Mouse (Mus musculus): ENCODE measurements around the gene Slamf1. TPM values are rescaled to one million over a fixed set of nuclear protein-coding genes. Genes with fewer than 3 reads are reported as not detected.

The Slamf1 gene
- total RNA-seq (2021), result under 1 TPM; 0.32 to 0.38 TPM

- DNase-seq, result no peak
- intact Hi-C loops (cut with DNase I), result no loop called here
Observed at GRCm38 (mm10) chr1:171766898-171767297, at the start of gene Slamf1. Gene Slamf1, plus strand, starts transcription at chr1:171767127.

- no peak for DNase-seq
- intact Hi-C loops (cut with DNase I), result no loop called here
Observed at GRCm38 (mm10) chr1:171731195-171731594, 35.7 kb upstream of the Slamf1 start.

- no peak for DNase-seq
- intact Hi-C loops (cut with DNase I), result no loop called here
Observed at GRCm38 (mm10) chr1:171734898-171735297, 32.0 kb upstream of the Slamf1 start.

- DNase-seq, result no peak
- intact Hi-C loops (cut with DNase I), result no loop called here
Observed at GRCm38 (mm10) chr1:171748127-171748969, 18.6 kb upstream of the Slamf1 start.

- intact Hi-C loops (cut with DNase I), result no loop called here
- no peak for DNase-seq
Observed at GRCm38 (mm10) chr1:171761853-171762448, 5.0 kb upstream of the Slamf1 start.

GRCm38 (mm10) chr1:171770996-171771395 is 4.1 kb downstream of the Slamf1 start:
- DNase-seq, result no peak
- intact Hi-C loops (cut with DNase I), result no loop called here

- intact Hi-C loops (cut with DNase I), result no loop called here
- no peak for DNase-seq
Observed at GRCm38 (mm10) chr1:171772121-171772735, 5.3 kb downstream of the Slamf1 start.

GRCm38 (mm10) chr1:171773232-171773989 is 6.5 kb downstream of the Slamf1 start:
- intact Hi-C loops (cut with DNase I), result no loop called here
- DNase-seq, result no peak

GRCm38 (mm10) chr1:171774266-171774665 is 7.3 kb downstream of the Slamf1 start:
- DNase-seq, result no peak
- intact Hi-C loops (cut with DNase I), result no loop called here

GRCm38 (mm10) chr1:171774678-171775077 is 7.8 kb downstream of the Slamf1 start:
- intact Hi-C loops (cut with DNase I), result no loop called here
- DNase-seq, result no peak

- DNase-seq, result no peak
- intact Hi-C loops (cut with DNase I), result no loop called here
Observed at GRCm38 (mm10) chr1:171775781-171776180, 8.9 kb downstream of the Slamf1 start.

- DNase-seq, result no peak
- intact Hi-C loops (cut with DNase I), result no loop called here
Observed at GRCm38 (mm10) chr1:171777026-171777425, 10.1 kb downstream of the Slamf1 start.

- intact Hi-C loops (cut with DNase I), result no loop called here
- no peak for DNase-seq
Observed at GRCm38 (mm10) chr1:171782287-171782915, 15.5 kb downstream of the Slamf1 start.

- intact Hi-C loops (cut with DNase I), result no loop called here
- DNase-seq, result no peak
Observed at GRCm38 (mm10) chr1:171785871-171786270, 18.9 kb downstream of the Slamf1 start.

- intact Hi-C loops (cut with DNase I), result no loop called here
- DNase-seq, result no peak
Observed at GRCm38 (mm10) chr1:171787281-171788015, 20.5 kb downstream of the Slamf1 start.

- intact Hi-C loops (cut with DNase I), result no loop called here
- no peak for DNase-seq
Observed at GRCm38 (mm10) chr1:171788461-171789283, 21.7 kb downstream of the Slamf1 start.

- intact Hi-C loops (cut with DNase I), result no loop called here
- DNase-seq, result no peak
Observed at GRCm38 (mm10) chr1:171789407-171789806, 22.5 kb downstream of the Slamf1 start.

- DNase-seq, result no peak
- intact Hi-C loops (cut with DNase I), result no loop called here
Observed at GRCm38 (mm10) chr1:171791491-171791890, 24.6 kb downstream of the Slamf1 start.

- DNase-seq, result no peak
- intact Hi-C loops (cut with DNase I), result no loop called here
Observed at GRCm38 (mm10) chr1:171796185-171796584, 29.3 kb downstream of the Slamf1 start.

All from heart, postnatal 10 days (tissue).